Mouse (Mus musculus) spleen, adult 2 months (tissue): Measurements from ENCODE around the gene Kalrn. TPM values are rescaled to one million over a fixed set of nuclear protein-coding genes. Genes with fewer than 3 reads are reported as not detected.

Source experiments
- DNase-seq, 2 experiments: peaks; one replicate each; pipeline versions ENCODE4 v3.0.0 to v3.0.0-alpha.2; 2012 to 2021; ENCODE audit warnings: low spot score in 2 of 2, low read depth in 1 of 2
- H3K27ac ChIP-seq: fragments of 200-500 bp; 2 replicates; pipeline ENCODE4 v1.5.1; 2012; ENCODE audit warnings: low read length, inconsistent platforms; ENCODE audit not compliant: insufficient read depth
- H3K27me3 ChIP-seq: fragments of 200-500 bp; 2 replicates; pipeline ENCODE4 v1.6.1; 2012; ENCODE audit warnings: mild to moderate bottlenecking, moderate library complexity, low read length, inconsistent platforms; ENCODE audit not compliant: control insufficient read depth, insufficient read depth
- H3K36me3 ChIP-seq: fragments of 200-500 bp; 2 replicates; pipeline ENCODE4 v1.6.1; 2012; ENCODE audit warnings: mild to moderate bottlenecking, low read length, inconsistent platforms; ENCODE audit not compliant: control insufficient read depth, insufficient read depth
- H3K4me1 ChIP-seq: fragments of 200-500 bp; 2 replicates; pipeline ENCODE4 v1.6.1; 2011; ENCODE audit warnings: inconsistent platforms; ENCODE audit not compliant: control insufficient read depth, insufficient read depth, insufficient read length
- H3K4me3 ChIP-seq: fragments of 200-500 bp; 2 replicates; pipeline ENCODE4 v1.5.1; 2011; ENCODE audit warnings: mild to moderate bottlenecking, inconsistent platforms; ENCODE audit not compliant: insufficient read depth, insufficient read length; ENCODE audit errors: extremely low read depth
- CTCF ChIP-seq: fragments of 200-500 bp; IDR thresholded peaks from 2 replicates; pipeline ENCODE4 v1.5.1; 2011; ENCODE audit warnings: mild to moderate bottlenecking, inconsistent platforms; ENCODE audit not compliant: insufficient read depth, insufficient read length, insufficient replicate concordance; ENCODE audit errors: extremely low read depth
- POLR2A ChIP-seq: fragments of 200-500 bp; IDR thresholded peaks from 2 replicates; pipeline ENCODE4 v1.6.1; 2011; ENCODE audit warnings: low read depth, low read length, inconsistent platforms
- WGBS: fragments of 180-500 bp; shearing (Covaris S2); methylation state at CpG from one replicate; pipeline ENCODE4 v1.1.7; 2018; 5-methylcytosine and 5-hydroxymethylcytosine counted together
- polyA plus RNA-seq: library from polyadenylated mRNA; depleted of rRNA; stranded (reverse); fragments of >200 nt; gene quantifications from 2 replicates; pipeline ENCODE4 v1.2.3, GENCODE M21; 2012

The Kalrn gene
- polyA plus RNA-seq, 1 experiment, result 7.6 TPM

- no peaks in the 10 kb centered on the region for H3K36me3 ChIP-seq
- H3K27me3 ChIP-seq, result no peaks in the 10 kb centered on the region
- DNase-seq, result no peak
- H3K27ac ChIP-seq, result no peak overlapping the region
- H3K4me3 ChIP-seq, result no peak overlapping the region
- TF ChIP-seq POLR2A (no peak), CTCF (no peak)
- H3K4me1 ChIP-seq, result no peaks in the 10 kb centered on the region
- 72% methylated on average over 7 of the region's 7 CpGs for WGBS
These were observed 127.7 kb downstream of the Kalrn start for GRCm38 (mm10) chr16:34445666-34446065.

- Histone ChIP-seq H3K4me3 (no peak overlapping the region), H3K27ac (no peak overlapping the region), H3K4me1 (no peaks in the 10 kb centered on the region), H3K27me3 (no peaks in the 10 kb centered on the region), H3K36me3 (no peaks in the 10 kb centered on the region)
- DNase-seq, result no peak
- TF ChIP-seq CTCF, result no peak
- no peak for TF ChIP-seq POLR2A
- WGBS, result 40% methylated on average over 2 of the region's 2 CpGs
These were observed 131.6 kb downstream of the Kalrn start for GRCm38 (mm10) chr16:34441704-34442103.

DNA sequence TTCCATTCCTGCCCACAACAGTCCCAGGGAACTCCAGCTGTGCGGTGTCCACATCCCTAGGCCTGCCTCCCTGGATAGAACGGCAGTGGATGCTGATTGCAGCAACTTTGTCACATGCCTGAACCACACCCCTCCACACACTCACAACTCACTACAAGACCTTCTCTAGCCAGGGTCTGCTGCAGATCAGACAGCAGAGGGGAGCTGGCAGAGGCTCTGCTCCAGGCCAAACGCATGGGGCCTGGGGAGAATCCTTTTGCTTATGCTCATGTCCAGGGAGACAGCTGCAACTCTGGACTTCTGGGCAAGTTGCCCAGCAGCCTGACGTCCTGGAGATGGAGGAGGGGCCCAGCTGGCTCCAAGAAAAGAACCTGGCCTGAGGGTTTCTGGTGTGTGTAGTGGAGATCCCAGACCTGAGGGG, 132.3 kb downstream of the Kalrn start:
- H3K27me3 ChIP-seq, result no peaks in the 10 kb centered on the region
- 72% methylated on average over 4 of the region's 4 CpGs for WGBS
- no peak overlapping the region for H3K27ac ChIP-seq
- H3K4me3 ChIP-seq, result no peak overlapping the region
- TF ChIP-seq CTCF, result no peak
- no peak for TF ChIP-seq POLR2A
- H3K36me3 ChIP-seq, result no peaks in the 10 kb centered on the region
- H3K4me1 ChIP-seq, result no peaks in the 10 kb centered on the region
- no peak for DNase-seq

GRCm38 (mm10) chr16:34440019-34440615, 133.2 kb downstream of the Kalrn start:
- no peak for DNase-seq
- H3K4me1 ChIP-seq, result no peaks in the 10 kb centered on the region
- no peak overlapping the region for H3K4me3 ChIP-seq
- no peaks in the 10 kb centered on the region for H3K36me3 ChIP-seq
- 86% methylated on average over 8 of the region's 8 CpGs for WGBS
- H3K27ac ChIP-seq, result no peak overlapping the region
- no peaks in the 10 kb centered on the region for H3K27me3 ChIP-seq
- TF ChIP-seq POLR2A (no peak), CTCF (no peak)

DNA sequence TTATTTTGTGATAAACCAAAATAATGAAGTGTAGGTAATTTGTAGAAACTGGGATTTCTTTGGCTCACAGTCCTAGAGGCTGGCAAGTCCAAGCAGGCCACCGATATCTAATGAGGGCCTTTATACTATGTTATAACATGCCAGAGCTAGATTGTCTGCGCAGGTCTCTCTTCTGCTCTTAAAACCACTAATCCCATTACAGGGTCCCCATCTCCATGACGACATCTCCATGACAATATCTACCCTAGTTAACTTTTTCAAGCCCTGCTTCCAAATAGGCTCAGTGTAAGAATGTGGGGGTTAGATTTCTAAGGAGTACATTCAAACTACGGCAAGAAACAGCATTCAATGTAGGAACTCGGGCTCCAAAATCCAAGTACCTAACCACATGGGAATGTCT, 143.2 kb downstream of the Kalrn start:
- H3K4me3 ChIP-seq, result no peak overlapping the region
- TF ChIP-seq POLR2A (no peak), CTCF (no peak)

DNA sequence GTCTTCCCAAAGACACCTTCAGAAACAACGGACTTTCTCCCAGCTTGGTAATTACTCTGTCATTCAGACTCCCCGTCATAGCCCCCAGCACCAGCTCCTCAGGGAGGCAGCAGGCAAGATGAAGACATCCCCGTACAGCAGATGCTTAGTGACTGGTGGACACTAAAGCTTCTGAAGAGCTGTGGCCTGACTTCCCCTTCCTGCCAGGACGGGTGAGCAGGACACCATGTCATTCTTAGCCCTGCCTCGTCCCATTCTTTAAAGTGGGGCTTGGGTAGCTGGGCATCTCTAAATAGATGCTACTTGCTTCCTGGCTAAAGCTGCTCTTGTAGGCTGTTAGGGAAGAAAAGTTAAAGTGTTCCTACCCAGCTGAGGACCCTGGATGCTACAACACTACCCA, 145.7 kb downstream of the Kalrn start:
- no peak for TF ChIP-seq POLR2A
- no peak for TF ChIP-seq CTCF
- no peak for DNase-seq
- Histone ChIP-seq H3K4me1 (no peaks in the 10 kb centered on the region), H3K27ac (no peak overlapping the region), H3K36me3 (no peaks in the 10 kb centered on the region), H3K27me3 (no peaks in the 10 kb centered on the region), H3K4me3 (no peak overlapping the region)
- WGBS, result 77% methylated on average over 5 of the region's 5 CpGs

More for the DNA sequence above, 143.2 kb downstream of the Kalrn start:
- no peaks in the 10 kb centered on the region for H3K4me1 ChIP-seq
- H3K27ac ChIP-seq, result no peak overlapping the region
- 90% methylated on average over 5 of the region's 5 CpGs for WGBS
- no peaks in the 10 kb centered on the region for H3K27me3 ChIP-seq
- no peaks in the 10 kb centered on the region for H3K36me3 ChIP-seq
- no peak for DNase-seq

- 68% methylated on average over 6 of the region's 6 CpGs for WGBS
- Histone ChIP-seq H3K27me3 (no peaks in the 10 kb centered on the region), H3K4me3 (no peak overlapping the region), H3K27ac (no peak overlapping the region), H3K4me1 (no peaks in the 10 kb centered on the region), H3K36me3 (no peaks in the 10 kb centered on the region)
- no peak for TF ChIP-seq POLR2A
- no peak for TF ChIP-seq CTCF
- DNase-seq, result no peak
These were observed 151.9 kb downstream of the Kalrn start for GRCm38 (mm10) chr16:34421473-34421872.
